Mouse (Mus musculus) neutrophil, adult 5-6 weeks (primary cell): ENCODE data around the gene Praf2. TPM values are rescaled to one million over a fixed set of nuclear protein-coding genes. Genes with fewer than 3 reads are reported as not detected.
"Not testable (repeated sequence)": the region's sequence is repeated elsewhere in the genome, so short reads cannot be mapped to it uniquely, and the experiment has no call there.

Source experiments
- ATAC-seq: fragments of 151-379, 151-347 bp; 2 replicates; pipeline ENCODE4 v1.8.0; 2017; ENCODE audit warnings: mild to moderate bottlenecking, moderate TSS enrichment; ENCODE audit not compliant: insufficient number of reproducible peaks, poor library complexity, low FRiP score, severe bottlenecking; ENCODE audit errors: extremely low read depth
- total RNA-seq: library from RNA; stranded (forward); fragments of 200-1000 nt; gene quantifications from 2 replicates; pipeline ENCODE4 v1.2.3, GENCODE M21; 2017

Praf2 gene
- total RNA-seq, result 4.4 and 7.1 TPM in 2 replicates

DNA sequence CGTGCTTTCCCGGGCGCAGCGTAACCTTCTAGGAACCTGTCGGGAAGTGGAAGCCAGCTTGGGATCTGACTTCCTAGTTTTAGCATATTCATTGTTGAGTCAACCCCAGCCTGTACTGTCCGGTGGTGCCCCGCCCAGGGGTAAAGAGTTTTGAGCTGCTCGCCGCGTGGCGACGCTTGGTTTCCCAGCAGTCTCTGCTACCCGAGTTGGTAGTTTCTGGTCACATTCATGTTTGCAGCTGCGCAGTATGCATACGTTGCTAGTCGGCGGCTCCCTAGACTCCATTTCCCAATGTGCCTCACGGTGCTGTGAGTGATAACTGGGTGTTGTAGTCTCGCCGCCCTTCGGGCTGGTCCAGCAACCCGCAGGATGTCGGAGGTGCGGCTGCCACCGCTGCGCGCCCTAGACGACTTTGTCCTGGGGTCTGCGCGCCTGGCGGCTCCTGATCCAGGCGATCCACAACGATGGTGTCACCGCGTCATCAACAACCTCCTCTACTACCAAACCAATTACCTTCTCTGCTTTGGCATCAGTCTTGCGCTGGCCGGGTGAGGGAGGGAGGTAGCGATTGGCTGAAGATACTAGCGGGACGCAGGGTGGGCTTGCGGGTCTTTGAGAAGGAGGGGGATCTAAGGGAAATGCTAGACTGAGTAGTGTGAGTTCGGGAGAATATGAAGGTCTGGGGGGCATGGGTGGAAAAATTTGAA is at the start of gene Praf2:
TSS of gene Praf2 (plus strand) at position 225 of the 707 bp plus-strand sequence.
- ATAC-seq, result peak; percentile 93

DNA sequence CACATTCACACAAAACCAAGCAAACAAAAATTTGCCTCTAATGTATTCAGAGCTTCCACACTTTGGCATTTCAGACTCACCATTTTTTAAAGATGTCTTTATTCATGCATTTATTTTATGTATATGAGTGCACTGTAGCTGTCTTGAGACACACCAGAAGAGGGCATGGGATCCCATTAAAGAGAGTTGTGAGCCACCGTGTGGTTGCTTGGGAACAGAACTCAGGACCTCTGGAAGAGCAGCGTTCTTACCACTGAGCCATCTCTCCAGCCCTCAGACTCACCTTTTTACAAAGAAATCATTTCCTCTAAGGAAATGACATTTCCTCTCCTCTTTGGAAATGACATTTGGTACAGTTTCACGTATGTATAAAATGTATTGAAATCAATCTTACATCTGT is 49.3 kb upstream of the Praf2 start:
- no peak for ATAC-seq

DNA sequence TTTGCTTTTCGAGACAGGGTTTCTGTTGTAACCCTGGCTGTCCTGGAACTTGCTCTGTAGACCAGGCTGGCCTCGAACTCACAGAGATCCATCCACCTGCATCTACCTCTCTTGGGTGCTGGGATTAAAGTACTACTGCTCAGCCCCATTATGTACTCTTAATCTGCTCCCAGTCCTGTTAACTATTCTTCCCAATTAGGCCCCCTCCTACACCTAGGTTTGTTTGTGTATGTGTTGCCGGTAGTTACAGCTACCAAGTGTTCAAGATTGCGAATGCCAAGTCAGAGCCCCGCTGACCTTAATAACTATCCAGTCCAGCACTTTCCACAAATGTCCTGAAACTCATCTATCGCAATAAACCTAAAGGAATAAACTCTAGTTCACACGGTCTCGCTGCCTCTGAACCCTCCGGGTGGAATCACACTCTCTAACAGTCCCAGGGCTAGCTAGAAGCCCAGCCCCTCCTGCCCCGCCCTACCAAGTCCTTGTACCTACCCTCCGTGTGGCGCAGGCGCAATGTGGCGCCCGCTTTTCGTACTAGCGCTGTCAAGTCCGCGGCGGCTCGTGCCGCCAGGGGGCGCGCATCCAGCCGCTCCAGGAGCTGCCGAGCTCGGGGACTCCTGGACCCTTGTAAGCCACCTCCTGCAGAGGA is 48.7 kb upstream of the Praf2 start:
- ATAC-seq, result peak; percentile 98

DNA sequence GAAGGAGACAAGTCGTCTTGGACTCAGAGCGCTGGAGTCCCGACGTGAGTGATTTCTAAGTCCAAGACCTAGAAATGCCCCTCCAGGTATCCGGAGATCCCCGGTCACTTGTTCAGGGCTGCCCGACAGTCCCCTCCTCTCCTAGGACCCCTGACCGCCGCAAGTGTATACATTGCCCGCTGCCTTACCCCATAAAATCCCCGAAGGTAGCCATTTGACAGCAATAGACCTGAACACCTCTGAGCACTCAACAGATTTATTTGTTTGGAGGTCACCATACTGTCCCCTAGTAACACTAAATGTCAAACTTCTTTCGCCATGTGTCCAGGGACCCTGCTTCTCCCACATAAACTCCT is 48.2 kb upstream of the Praf2 start:
- ATAC-seq, result no peak

DNA sequence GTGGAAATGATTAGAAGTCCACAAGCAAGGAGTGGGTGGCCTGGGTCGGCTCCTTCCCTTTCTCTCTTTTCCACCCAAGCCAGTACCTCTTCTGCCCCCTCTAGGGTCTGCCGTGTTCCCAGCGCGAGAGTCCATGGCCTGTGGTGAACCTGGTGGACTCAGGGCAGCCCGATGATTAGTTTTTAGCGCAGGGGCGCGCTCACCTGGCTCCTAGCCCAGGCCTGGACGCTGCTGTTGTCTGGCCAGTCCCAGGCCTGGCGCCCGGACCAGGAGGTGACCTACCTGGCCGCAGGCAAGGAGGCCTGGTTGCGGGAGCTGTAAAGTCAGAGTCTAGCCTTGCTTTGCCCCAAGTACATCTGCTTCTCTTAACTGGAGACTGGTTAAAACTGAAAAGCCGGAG is 47.4 kb upstream of the Praf2 start, which contains the start of gene Magix:
TSS of gene Magix (minus strand) at position 388 of the 400 bp plus-strand sequence.
- no peak for ATAC-seq

DNA sequence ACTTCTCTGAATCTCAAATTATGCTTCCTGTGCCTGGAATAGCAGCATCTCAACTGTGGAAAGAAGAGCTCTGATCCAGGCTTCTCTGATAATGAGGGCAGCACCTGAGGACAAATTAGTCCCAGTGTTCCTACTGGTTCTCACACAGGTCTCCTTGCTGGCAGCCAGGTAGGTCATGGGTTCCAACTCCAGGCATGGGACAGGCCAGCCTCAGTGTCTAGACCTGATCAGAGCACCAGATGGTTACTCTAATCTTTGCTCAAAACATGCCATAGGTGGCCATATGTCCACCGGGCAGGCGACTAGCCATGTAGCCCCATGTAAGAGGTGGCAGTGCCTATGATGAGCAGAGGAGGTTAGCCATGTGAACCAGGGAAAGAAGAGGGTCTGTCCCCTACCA is 39.9 kb upstream of the Praf2 start:
- no peak for ATAC-seq

DNA sequence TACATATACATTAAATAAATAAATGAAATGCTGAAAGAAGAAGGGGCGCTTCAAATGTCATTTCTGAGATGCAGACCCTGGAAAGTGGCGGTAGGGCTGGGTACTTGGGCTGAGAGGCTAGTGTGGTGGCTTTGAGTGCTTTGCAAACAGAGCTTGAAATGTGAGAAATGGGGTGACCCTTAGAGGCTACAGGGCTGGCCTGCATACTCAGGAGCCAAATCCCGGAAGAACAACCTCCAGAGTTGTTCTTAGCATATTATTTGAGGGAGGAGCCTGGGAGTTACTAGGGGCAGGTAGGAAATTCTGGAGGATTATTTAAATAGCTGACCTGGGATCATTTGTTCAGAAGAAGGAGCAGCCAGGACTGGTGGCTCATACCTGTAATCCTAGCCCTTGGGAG is 37.8 kb upstream of the Praf2 start:
- no peak for ATAC-seq

DNA sequence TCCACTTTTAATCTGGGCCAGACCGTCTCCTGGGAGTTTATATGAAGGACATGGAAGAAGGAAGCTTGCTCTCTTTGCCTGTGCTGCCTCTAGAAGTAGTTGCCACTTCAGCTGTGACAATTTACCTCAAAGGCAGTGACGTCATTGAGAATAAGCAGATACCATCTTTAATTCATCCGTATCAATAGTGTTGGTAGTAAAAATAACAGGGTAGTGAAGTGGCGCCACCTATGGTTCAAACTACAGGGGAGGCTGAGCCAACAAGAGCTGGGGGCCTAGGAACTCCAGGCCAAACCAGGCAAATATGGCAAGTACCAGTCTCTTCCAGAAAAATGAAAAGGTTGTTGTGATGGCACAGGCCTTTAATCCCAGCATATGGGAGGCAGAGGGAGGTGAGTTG is 35.4 kb upstream of the Praf2 start:
- peak; percentile 66 for ATAC-seq

DNA sequence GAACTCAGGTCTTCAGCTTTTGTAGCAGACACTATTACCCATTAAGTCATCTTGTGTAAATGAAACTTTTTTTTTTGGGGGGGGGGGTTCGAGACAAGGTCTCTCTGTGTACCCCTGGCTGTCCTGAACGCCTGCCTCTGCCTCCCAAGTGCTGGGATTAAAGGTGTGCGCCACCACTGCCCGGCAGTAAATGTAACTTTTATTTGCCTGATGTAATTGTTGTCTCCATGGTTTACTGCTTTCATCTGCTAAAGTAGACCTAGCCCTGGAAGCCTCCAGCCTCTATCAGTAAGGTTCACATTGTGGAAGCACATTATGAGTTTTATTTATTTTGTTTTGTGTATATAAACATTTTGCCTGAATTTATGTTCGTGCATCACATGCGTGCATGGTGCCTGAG is 31.7 kb upstream of the Praf2 start:
- no peak for ATAC-seq

DNA sequence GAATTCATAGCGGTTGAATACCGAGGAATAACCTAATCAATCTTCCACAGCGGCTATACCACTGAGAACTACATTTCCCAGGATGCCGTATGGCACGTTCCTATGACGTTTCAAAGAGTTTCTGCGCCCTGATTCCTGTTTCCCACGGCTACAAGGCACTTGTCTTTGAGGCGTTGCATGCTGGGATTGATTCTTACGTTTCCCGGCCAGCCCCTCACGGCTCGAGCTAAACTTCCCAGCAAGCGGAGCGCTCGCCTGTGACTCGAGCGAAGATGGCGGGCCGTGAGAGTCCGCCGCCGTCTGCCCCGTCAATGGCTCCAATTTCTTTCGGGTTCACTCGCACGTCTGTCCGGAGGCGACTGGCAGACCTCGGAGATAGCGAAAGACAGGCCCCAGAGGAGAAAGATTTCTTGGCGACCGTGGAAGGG is 31.3 kb upstream of the Praf2 start, which contains the start of gene Gpkow:
TSS of gene Gpkow (plus strand) at position 178 of the 428 bp plus-strand sequence.
- peak; percentile 99 for ATAC-seq

DNA sequence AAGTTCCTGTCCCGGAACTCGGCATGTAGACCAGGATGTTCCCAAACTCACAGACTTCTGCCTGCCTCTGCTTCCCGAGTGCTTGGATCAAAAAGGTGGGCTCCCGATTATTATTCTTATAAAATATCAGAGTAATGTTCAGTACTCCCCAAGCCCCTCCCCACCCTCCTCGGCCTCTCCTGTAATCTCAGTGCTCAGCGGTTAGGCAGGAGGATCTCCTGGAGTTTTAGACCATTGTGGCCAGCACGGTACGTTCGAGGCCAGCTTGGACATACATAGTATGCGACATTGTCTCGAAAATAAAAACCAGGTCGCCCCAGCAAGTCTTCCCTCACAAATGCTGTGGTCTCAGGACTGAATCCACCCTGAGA is 14.5 kb upstream of the Praf2 start:
- ATAC-seq, result not testable (repeated sequence)

DNA sequence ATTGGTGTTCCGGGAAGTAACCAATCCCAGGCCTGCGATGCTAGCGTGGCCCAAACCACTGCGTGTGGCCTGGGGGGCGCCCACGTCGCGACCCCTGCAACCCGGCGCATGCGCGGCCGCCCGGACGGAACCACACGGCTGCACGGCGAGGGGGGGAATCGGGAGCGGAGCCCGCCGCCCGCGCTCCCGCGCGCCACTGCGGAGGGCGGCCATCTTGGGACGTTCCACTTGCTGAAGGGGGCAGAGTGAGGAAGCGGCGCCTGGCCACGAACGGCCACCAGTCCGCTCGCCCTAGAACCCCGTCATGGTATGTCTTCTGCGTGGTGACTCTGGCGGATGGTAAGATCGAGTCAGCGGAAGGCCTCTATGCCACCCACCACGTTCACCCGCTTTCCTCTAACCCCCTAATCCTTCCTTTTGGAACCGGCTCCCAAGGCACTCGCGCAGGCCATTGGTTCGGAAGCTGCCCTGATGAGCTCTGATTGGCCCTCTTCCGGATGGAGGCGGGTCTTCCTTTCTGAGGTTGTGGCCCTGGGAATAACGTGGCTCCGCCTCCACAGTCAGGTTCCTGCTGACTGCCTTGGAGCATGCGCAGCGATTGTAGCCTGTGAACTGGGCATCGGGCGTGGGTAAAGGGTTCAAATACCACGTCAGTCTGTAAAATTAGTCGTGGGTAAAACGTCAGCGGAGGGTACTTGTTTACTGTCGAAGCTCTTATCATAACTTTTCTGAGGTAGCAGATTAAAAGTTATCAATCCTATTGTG is 13.9 kb upstream of the Praf2 start, which contains the start of gene Wdr45:
TSS of gene Wdr45 (plus strand) at position 199 of the 765 bp plus-strand sequence.
- ATAC-seq, result peak; percentile 99

DNA sequence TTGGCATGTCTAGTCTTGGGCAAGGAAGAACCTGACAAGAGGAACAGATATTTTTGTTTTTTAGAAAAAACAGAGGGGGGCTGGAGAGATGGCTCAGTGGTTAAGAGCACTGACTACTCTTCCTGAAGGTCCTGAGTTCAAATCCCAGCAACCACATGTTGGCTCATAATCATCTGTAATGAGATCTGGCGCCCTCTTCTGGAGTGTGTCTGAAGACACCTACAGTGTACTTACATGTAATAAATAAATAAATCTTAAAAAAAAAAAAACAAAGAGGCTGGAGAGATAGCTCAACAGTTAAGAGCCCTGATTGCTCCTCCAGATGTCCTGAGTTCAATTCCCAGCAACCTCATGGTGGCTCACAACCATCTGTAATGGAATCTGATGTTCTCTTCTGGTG is 12.2 kb upstream of the Praf2 start:
- ATAC-seq, result not testable (repeated sequence)

DNA sequence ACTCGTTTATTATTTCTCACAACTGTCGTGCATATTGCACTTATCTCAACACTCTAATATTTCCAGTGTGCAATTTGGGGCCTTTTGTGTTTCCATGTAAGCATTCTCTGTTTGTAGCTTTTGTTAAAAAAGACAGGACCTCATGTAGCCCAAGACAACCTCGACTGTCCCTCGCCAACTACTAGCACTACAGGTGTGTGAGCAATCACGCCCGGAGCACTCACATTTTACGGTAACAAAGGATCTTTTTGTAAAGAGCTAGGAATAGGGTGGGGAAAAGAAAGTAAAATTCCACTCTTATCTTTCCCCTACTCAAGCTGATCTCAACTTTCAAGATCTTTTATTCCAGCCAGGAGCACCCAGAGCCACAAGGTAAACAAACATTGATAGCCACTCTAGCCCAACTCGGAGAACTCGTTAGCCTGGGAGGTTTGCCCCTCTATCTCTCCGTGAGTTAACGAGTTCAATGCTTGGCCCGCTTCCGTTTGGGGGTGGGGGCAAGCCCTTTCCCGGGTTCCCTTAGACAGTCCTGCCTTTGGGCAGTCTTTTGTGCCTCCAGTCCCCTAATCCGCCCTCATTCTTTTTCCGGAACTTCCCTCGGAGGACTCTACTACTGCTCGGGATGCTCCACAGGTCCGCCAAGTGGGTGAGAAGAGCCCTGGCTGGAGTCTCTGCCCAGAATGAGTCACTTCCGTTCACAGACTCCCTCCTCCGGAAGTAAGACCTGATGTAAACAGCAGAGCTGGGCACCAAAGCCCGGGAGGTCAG is 6.5 kb upstream of the Praf2 start, which contains the start of gene Gm45208:
TSS of gene Gm45208 (plus strand) at position 732 of the 768 bp plus-strand sequence.
- ATAC-seq, result peak; percentile 90

DNA sequence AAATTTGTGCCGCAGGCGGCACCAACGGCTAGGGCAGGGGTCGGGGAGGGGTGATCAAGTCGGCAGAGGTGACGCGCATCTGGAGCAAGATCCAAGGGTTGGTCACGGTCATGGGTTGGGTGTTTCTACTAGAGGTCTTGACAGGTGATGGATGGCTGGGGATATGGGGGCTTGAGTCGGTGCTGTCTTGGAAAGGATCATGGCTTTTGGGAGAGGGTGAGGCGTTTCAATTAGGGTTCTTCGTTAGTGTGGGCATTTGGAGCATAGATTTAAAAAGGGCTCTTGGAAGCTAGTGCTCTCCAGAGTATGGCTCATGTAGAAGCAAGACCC is 6.0 kb upstream of the Praf2 start:
- ATAC-seq, result no peak

DNA sequence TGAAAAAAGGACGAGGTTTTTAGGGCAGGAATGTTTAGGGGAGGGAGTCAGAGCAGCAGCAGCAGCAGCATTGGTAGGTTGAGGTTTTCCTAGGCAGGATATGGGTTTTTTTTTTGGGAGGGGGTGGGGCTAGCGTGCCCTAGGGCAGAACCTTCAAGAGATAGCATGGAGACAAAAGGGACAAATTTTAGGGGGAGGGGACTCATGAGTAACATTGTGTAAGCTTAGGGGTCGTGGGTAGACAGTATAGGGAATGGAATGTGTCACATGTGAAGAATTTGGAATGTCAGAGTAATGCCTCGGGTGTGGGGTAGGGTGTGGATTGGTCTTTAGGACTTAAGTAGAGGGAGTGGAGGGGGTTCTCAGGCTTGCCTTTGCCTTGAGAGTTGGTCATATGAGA is 5.5 kb upstream of the Praf2 start:
- no peak for ATAC-seq

DNA sequence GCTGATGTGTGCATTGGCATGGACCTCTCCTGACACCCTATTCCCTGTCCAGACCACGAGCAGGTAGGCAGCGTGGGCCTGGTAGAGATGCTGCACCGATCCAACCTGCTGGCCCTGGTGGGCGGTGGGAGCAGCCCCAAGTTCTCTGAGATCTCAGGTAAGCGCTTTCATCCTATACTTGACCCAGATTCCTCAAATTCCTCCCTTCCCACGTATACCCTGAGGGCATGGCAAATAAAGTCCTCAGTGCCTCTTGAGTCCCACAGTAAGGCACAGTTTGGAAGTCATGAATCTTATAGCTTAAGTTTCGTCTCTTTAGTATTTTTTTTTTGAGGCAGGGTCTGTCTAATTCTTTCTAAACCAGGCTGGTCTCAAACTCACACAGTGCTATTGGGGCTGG is 4.1 kb upstream of the Praf2 start:
- ATAC-seq, result no peak

DNA sequence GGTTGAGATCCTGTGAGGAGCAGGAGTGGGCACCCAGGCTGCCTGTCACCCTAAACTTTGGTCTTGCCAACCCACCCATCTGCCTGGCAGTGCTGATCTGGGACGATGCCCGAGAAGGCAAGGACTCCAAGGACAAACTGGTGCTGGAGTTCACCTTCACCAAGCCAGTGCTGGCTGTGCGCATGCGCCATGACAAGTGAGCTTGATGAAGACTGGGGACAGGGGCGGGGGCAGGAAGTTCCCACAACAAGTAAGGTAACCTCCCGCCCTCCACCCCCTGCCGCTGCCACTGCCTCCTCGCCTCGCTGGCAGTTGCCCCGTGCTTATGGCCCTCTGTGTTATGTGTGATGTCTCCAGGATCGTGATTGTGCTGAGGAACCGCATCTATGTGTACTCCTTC is 2.4 kb upstream of the Praf2 start:
- ATAC-seq, result no peak

DNA sequence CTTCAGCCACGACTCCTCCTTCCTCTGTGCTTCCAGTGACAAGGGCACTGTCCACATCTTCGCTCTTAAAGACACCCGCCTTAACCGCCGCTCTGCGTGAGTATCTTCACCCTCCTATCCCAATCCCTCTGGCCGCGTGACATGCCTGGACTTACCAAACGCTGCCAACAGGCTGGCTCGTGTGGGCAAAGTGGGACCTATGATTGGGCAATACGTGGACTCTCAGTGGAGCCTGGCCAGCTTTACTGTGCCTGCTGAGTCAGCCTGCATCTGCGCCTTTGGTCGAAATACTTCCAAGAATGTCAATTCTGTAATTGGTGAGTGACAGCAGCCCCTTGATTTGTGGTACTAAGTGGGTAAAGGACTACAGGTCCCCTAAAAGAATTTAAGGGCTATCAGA is 1.1 kb upstream of the Praf2 start:
- no peak for ATAC-seq
